Mouse (Mus musculus): ENCODE data around the gene Arhgef3.

- TF ChIP-seq CTCF (conservative IDR thresholded peaks at IDR 0.05; ENCODE audit: insufficient read depth, insufficient read length, low read depth, low read length) = no peak
- TF ChIP-seq POLR2A (IDR thresholded peaks at IDR 0.05; ENCODE audit: low read depth, low read length) = no peak
Measured at GRCm38 (mm10) chr14:27369503-27369902, 254.8 kb downstream of the Arhgef3 start.
